Mouse (Mus musculus) lung, postnatal 14 days (tissue): ENCODE results near the gene Aldh1l1.

Source experiments
- DNase-seq: peaks from one replicate; pipeline ENCODE4 v3.0.0; 2021

The Aldh1l1 gene

GRCm38 (mm10) chr6:90509085-90509484 is 22.9 kb downstream of the Aldh1l1 start:
- DNase-seq, result peak; percentile 88

- DNase-seq, result no peak
Observed at GRCm38 (mm10) chr6:90512416-90512815, 26.2 kb downstream of the Aldh1l1 start.

GRCm38 (mm10) chr6:90513074-90513856 is 27.0 kb downstream of the Aldh1l1 start:
- no peak for DNase-seq

GRCm38 (mm10) chr6:90514369-90514768 is 28.1 kb downstream of the Aldh1l1 start:
- peak; percentile 65 for DNase-seq

- DNase-seq, result peak; percentile 95
Observed at GRCm38 (mm10) chr6:90514883-90515405, 28.7 kb downstream of the Aldh1l1 start.

- DNase-seq, result no peak
Observed at GRCm38 (mm10) chr6:90518892-90519291, 32.7 kb downstream of the Aldh1l1 start.

GRCm38 (mm10) chr6:90519375-90519774 is 33.1 kb downstream of the Aldh1l1 start:
- no peak for DNase-seq

- DNase-seq, result no peak
Observed at GRCm38 (mm10) chr6:90526406-90526805, 40.2 kb downstream of the Aldh1l1 start.

- DNase-seq, result no peak
Observed at GRCm38 (mm10) chr6:90529461-90530046, 43.3 kb downstream of the Aldh1l1 start.

- DNase-seq, result no peak
Observed at GRCm38 (mm10) chr6:90532575-90533190, 46.5 kb downstream of the Aldh1l1 start.

- no peak for DNase-seq
Observed at GRCm38 (mm10) chr6:90533505-90533904, 47.3 kb downstream of the Aldh1l1 start.

- DNase-seq, result no peak
Observed at GRCm38 (mm10) chr6:90534701-90535475, 48.7 kb downstream of the Aldh1l1 start.

- no peak for DNase-seq
Observed at GRCm38 (mm10) chr6:90536824-90537223, 50.6 kb downstream of the Aldh1l1 start.

- peak; percentile 89 for DNase-seq
Observed at GRCm38 (mm10) chr6:90537941-90538340, 51.7 kb downstream of the Aldh1l1 start.

- no peak for DNase-seq
Observed at GRCm38 (mm10) chr6:90539271-90539670, 53.0 kb downstream of the Aldh1l1 start.

GRCm38 (mm10) chr6:90540520-90540919 is 54.3 kb downstream of the Aldh1l1 start:
- DNase-seq, result no peak

- no peak for DNase-seq
Observed at GRCm38 (mm10) chr6:90541367-90541772, 55.1 kb downstream of the Aldh1l1 start.

GRCm38 (mm10) chr6:90544433-90544832 is 58.2 kb downstream of the Aldh1l1 start:
- no peak for DNase-seq

- DNase-seq, result no peak
Observed at GRCm38 (mm10) chr6:90546274-90546673, 60.0 kb downstream of the Aldh1l1 start.

- no peak for DNase-seq
Observed at GRCm38 (mm10) chr6:90547041-90547440, 60.8 kb downstream of the Aldh1l1 start.

GRCm38 (mm10) chr6:90550161-90550912 is 64.1 kb downstream of the Aldh1l1 start:
- DNase-seq, result peak; percentile 45

- DNase-seq, result no peak
Observed at GRCm38 (mm10) chr6:90551251-90551650, 65.0 kb downstream of the Aldh1l1 start.
